Mouse (Mus musculus): ENCODE measurements around the gene Fkbp15. TPM values are rescaled to one million over a fixed set of nuclear protein-coding genes. Genes with fewer than 3 reads are reported as not detected.

Fkbp15 gene
- total and polyA plus RNA-seq, 2 experiments from 2014 or later, result 11.8 to 34.3 TPM

- Histone ChIP-seq H3K4me3 (ENCODE audit: low read depth, low read length) (no peak overlapping the region), H3K27ac (ENCODE audit: low read depth) (no peak overlapping the region), H3K4me2 (ENCODE audit: low read depth, low read length) (no peak overlapping the region), H3K27me3 (ENCODE audit: control insufficient read depth, insufficient read depth, low read length) (no peaks in the 10 kb centered on the region), H3K36me3 (replicated peaks; ENCODE audit: control insufficient read depth, insufficient read depth, low read length) (no peaks in the 10 kb centered on the region), H3K9ac (replicated peaks; ENCODE audit: low read depth, low read length) (no peak overlapping the region), H3K9me3 (replicated peaks; ENCODE audit: control insufficient read depth, low read length) (no peaks in the 10 kb centered on the region), H3K4me1 (ENCODE audit: control insufficient read depth, insufficient read depth) (peaks cover 29% of the 10 kb centered on the region)
- WGBS, result 18% methylated on average over 1 of the region's 1 CpGs
- ATAC-seq (ENCODE audit: insufficient read depth, low read depth) (no peak), DNase-seq (ENCODE audit: low spot score) (no peak)
- no peak for TF ChIP-seq CTCF (IDR thresholded peaks at IDR 0.05; ENCODE audit: low read depth)
- no peak for TF ChIP-seq EP300 (IDR thresholded peaks at IDR 0.05; ENCODE audit: low read depth)
Measured at GRCm38 (mm10) chr4:62372410-62372809, 12.1 kb upstream of the Fkbp15 start.

GRCm38 (mm10) chr4:62369091-62369490 lies 8.7 kb upstream of the Fkbp15 start:
- DNase-seq (ENCODE audit: low spot score), result no peak
- H3K9ac ChIP-seq (replicated peaks; ENCODE audit: low read depth, low read length), result no peak overlapping the region
- no peak overlapping the region for H3K4me2 ChIP-seq (ENCODE audit: low read depth, low read length)
- H3K36me3 ChIP-seq (replicated peaks; ENCODE audit: control insufficient read depth, insufficient read depth, low read length), result no peaks in the 10 kb centered on the region
- TF ChIP-seq EP300 (IDR thresholded peaks at IDR 0.05; ENCODE audit: low read depth) (no peak), CTCF (IDR thresholded peaks at IDR 0.05; ENCODE audit: low read depth) (no peak)
- 13% methylated on average over 3 of the region's 3 CpGs for WGBS
- H3K27me3 ChIP-seq (ENCODE audit: control insufficient read depth, insufficient read depth, low read length), result no peaks in the 10 kb centered on the region
- no peaks in the 10 kb centered on the region for H3K9me3 ChIP-seq (replicated peaks; ENCODE audit: control insufficient read depth, low read length)
- H3K27ac ChIP-seq (ENCODE audit: low read depth), result no peak overlapping the region
- no peak overlapping the region for H3K4me3 ChIP-seq (ENCODE audit: low read depth, low read length)
- peaks cover 19% of the 10 kb centered on the region for H3K4me1 ChIP-seq (ENCODE audit: control insufficient read depth, insufficient read depth)
- no peak for ATAC-seq (ENCODE audit: insufficient read depth, low read depth)

- Histone ChIP-seq H3K27me3 (ENCODE audit: control insufficient read depth, insufficient read depth, low read length) (no peaks in the 10 kb centered on the region), H3K27ac (ENCODE audit: low read depth) (no peak overlapping the region), H3K9me3 (replicated peaks; ENCODE audit: control insufficient read depth, low read length) (no peaks in the 10 kb centered on the region), H3K9ac (replicated peaks; ENCODE audit: low read depth, low read length) (no peak overlapping the region), H3K4me1 (ENCODE audit: control insufficient read depth, insufficient read depth) (peaks cover 19% of the 10 kb centered on the region), H3K4me3 (ENCODE audit: low read depth, low read length) (no peak overlapping the region), H3K4me2 (ENCODE audit: low read depth, low read length) (no peak overlapping the region), H3K36me3 (replicated peaks; ENCODE audit: control insufficient read depth, insufficient read depth, low read length) (no peaks in the 10 kb centered on the region)
- DNase-seq (ENCODE audit: low spot score), result no peak
- TF ChIP-seq CTCF (IDR thresholded peaks at IDR 0.05; ENCODE audit: low read depth) (no peak), EP300 (IDR thresholded peaks at IDR 0.05; ENCODE audit: low read depth) (no peak)
- no peak for ATAC-seq (ENCODE audit: insufficient read depth, low read depth)
- 90% methylated on average over 6 of the region's 6 CpGs for WGBS
Measured at GRCm38 (mm10) chr4:62367586-62367985, 7.2 kb upstream of the Fkbp15 start.

GRCm38 (mm10) chr4:62366291-62366690 lies 5.9 kb upstream of the Fkbp15 start:
- Histone ChIP-seq H3K27me3 (ENCODE audit: control insufficient read depth, insufficient read depth, low read length) (no peaks in the 10 kb centered on the region), H3K4me3 (ENCODE audit: low read depth, low read length) (no peak overlapping the region), H3K9me3 (replicated peaks; ENCODE audit: control insufficient read depth, low read length) (no peaks in the 10 kb centered on the region), H3K36me3 (replicated peaks; ENCODE audit: control insufficient read depth, insufficient read depth, low read length) (no peaks in the 10 kb centered on the region), H3K27ac (ENCODE audit: low read depth) (no peak overlapping the region), H3K4me1 (ENCODE audit: control insufficient read depth, insufficient read depth) (peaks cover 19% of the 10 kb centered on the region), H3K4me2 (ENCODE audit: low read depth, low read length) (no peak overlapping the region), H3K9ac (replicated peaks; ENCODE audit: low read depth, low read length) (no peak overlapping the region)
- ATAC-seq (ENCODE audit: insufficient read depth, low read depth) (no peak), DNase-seq (ENCODE audit: low spot score) (no peak)
- TF ChIP-seq EP300 (IDR thresholded peaks at IDR 0.05; ENCODE audit: low read depth) (no peak), CTCF (IDR thresholded peaks at IDR 0.05; ENCODE audit: low read depth) (no peak)
- 79% methylated on average over 4 of the region's 4 CpGs for WGBS

GRCm38 (mm10) chr4:62364299-62364698 lies 4.0 kb upstream of the Fkbp15 start:
- Histone ChIP-seq H3K27ac (ENCODE audit: low read depth) (no peak overlapping the region), H3K36me3 (replicated peaks; ENCODE audit: control insufficient read depth, insufficient read depth, low read length) (no peaks in the 10 kb centered on the region), H3K4me1 (ENCODE audit: control insufficient read depth, insufficient read depth) (peaks cover 13% of the 10 kb centered on the region), H3K9ac (replicated peaks; ENCODE audit: low read depth, low read length) (no peak overlapping the region), H3K4me3 (ENCODE audit: low read depth, low read length) (no peak overlapping the region), H3K9me3 (replicated peaks; ENCODE audit: control insufficient read depth, low read length) (no peaks in the 10 kb centered on the region), H3K27me3 (ENCODE audit: control insufficient read depth, insufficient read depth, low read length) (no peaks in the 10 kb centered on the region), H3K4me2 (ENCODE audit: low read depth, low read length) (no peak overlapping the region)
- TF ChIP-seq CTCF (IDR thresholded peaks at IDR 0.05; ENCODE audit: low read depth), result no peak
- TF ChIP-seq EP300 (IDR thresholded peaks at IDR 0.05; ENCODE audit: low read depth), result no peak
- no peak for ATAC-seq (ENCODE audit: insufficient read depth, low read depth)
- WGBS, result 88% methylated on average over 8 of the region's 8 CpGs
- DNase-seq (ENCODE audit: low spot score), result no peak

GRCm38 (mm10) chr4:62362437-62362836 lies 2.1 kb upstream of the Fkbp15 start:
- H3K27me3 ChIP-seq (ENCODE audit: control insufficient read depth, insufficient read depth, low read length), result no peaks in the 10 kb centered on the region
- H3K9me3 ChIP-seq (replicated peaks; ENCODE audit: control insufficient read depth, low read length), result no peaks in the 10 kb centered on the region
- H3K9ac ChIP-seq (replicated peaks; ENCODE audit: low read depth, low read length), result no peak overlapping the region
- H3K4me2 ChIP-seq (ENCODE audit: low read depth, low read length), result 0 out of 2 replicates have a peak overlapping the region, but pooled peaks have one; percentile 74
- H3K36me3 ChIP-seq (replicated peaks; ENCODE audit: control insufficient read depth, insufficient read depth, low read length), result peaks cover 4% of the 10 kb centered on the region
- WGBS, result 57% methylated on average over 2 of the region's 2 CpGs
- DNase-seq (ENCODE audit: low spot score) (no peak), ATAC-seq (ENCODE audit: insufficient read depth, low read depth) (no peak)
- no peak overlapping the region for H3K27ac ChIP-seq (ENCODE audit: low read depth)
- peaks cover 16% of the 10 kb centered on the region for H3K4me1 ChIP-seq (ENCODE audit: control insufficient read depth, insufficient read depth)
- TF ChIP-seq CTCF (IDR thresholded peaks at IDR 0.05; ENCODE audit: low read depth) (no peak), EP300 (IDR thresholded peaks at IDR 0.05; ENCODE audit: low read depth) (no peak)
- H3K4me3 ChIP-seq (ENCODE audit: low read depth, low read length), result no peak overlapping the region
